Mouse (Mus musculus): ENCODE data around the gene Arhgap22.
A peak's percentile ranks its signal among the peaks of the same experiment; 100 is the strongest.

- peak; percentile 29 for TF ChIP-seq SMC3 (IDR thresholded peaks at IDR 0.05; ENCODE audit: low read depth, low read length)
- no peak for TF ChIP-seq E2F4 (IDR thresholded peaks at IDR 0.05; ENCODE audit: insufficient replicate concordance, low read depth, low read length)
- TF ChIP-seq POLR2AphosphoS2 (IDR thresholded peaks at IDR 0.05; ENCODE audit: low read depth, low read length), result no peak
- no peak for TF ChIP-seq POLR2A (IDR thresholded peaks at IDR 0.05; ENCODE audit: low read depth, low read length)
These were observed 106.0 kb downstream of the Arhgap22 start for GRCm38 (mm10) chr14:33319541-33320521.

Measured in CH12.LX (cell line).